Mouse (Mus musculus) thymus, adult 2 months (tissue): ENCODE results near the gene Tpk1.

Experiments used
- CTCF ChIP-seq: fragments of 200-500 bp; IDR thresholded peaks from 2 replicates; pipeline ENCODE4 v1.5.1; 2012; ENCODE audit warnings: mild to moderate bottlenecking, control low read depth, low read length, moderate library complexity, borderline replicate concordance; ENCODE audit not compliant: control insufficient read depth, poor library complexity, insufficient read depth; ENCODE audit errors: extremely low read depth
- POLR2A ChIP-seq: fragments of 200-500 bp; IDR thresholded peaks from 2 replicates; pipeline ENCODE4 v1.6.1; 2012; ENCODE audit warnings: mild to moderate bottlenecking, low read length, control low read depth, moderate library complexity; ENCODE audit not compliant: control insufficient read depth, poor library complexity, insufficient read depth; ENCODE audit errors: extremely low read depth

GRCm38 (mm10) chr6:43677566-43677965 lies 11.5 kb upstream of the Tpk1 start:
- no peak for TF ChIP-seq CTCF
- no peak for TF ChIP-seq POLR2A
